Mouse (Mus musculus): ENCODE results near the gene Napepld. TPM values are rescaled to one million over a fixed set of nuclear protein-coding genes. Genes with fewer than 3 reads are reported as not detected.

The Napepld gene
- total RNA-seq, 1 experiment from 2014 or later, result 1.6 TPM

GRCm38 (mm10) chr5:21680029-21680428, 21.2 kb downstream of the Napepld start:
- no peak for ATAC-seq (replicated peaks in 1 of 2; ENCODE audit: insufficient read depth in 1 of 2, low FRiP score in 2 of 2, low TSS enrichment in 1 of 2, low read depth in 1 of 2, poor library complexity in 2 of 2, severe bottlenecking in 2 of 2)

GRCm38 (mm10) chr5:21678363-21678762, 22.8 kb downstream of the Napepld start:
- no peak for ATAC-seq (replicated peaks in 1 of 2; ENCODE audit: insufficient read depth in 1 of 2, low FRiP score in 2 of 2, low TSS enrichment in 1 of 2, low read depth in 1 of 2, poor library complexity in 2 of 2, severe bottlenecking in 2 of 2)

- no peak for ATAC-seq (replicated peaks in 1 of 2; ENCODE audit: insufficient read depth in 1 of 2, low FRiP score in 2 of 2, low TSS enrichment in 1 of 2, low read depth in 1 of 2, poor library complexity in 2 of 2, severe bottlenecking in 2 of 2)
Observed at GRCm38 (mm10) chr5:21677939-21678338, 23.3 kb downstream of the Napepld start.

GRCm38 (mm10) chr5:21675494-21675893, 25.7 kb downstream of the Napepld start:
- ATAC-seq (replicated peaks in 1 of 2; ENCODE audit: insufficient read depth in 1 of 2, low FRiP score in 2 of 2, low TSS enrichment in 1 of 2, low read depth in 1 of 2, poor library complexity in 2 of 2, severe bottlenecking in 2 of 2), result no peak

- ATAC-seq (replicated peaks in 1 of 2; ENCODE audit: insufficient read depth in 1 of 2, low FRiP score in 2 of 2, low TSS enrichment in 1 of 2, low read depth in 1 of 2, poor library complexity in 2 of 2, severe bottlenecking in 2 of 2), result no peak
Observed at GRCm38 (mm10) chr5:21675019-21675418, 26.2 kb downstream of the Napepld start.

GRCm38 (mm10) chr5:21673742-21674141, 27.5 kb downstream of the Napepld start:
- no peak for ATAC-seq (replicated peaks in 1 of 2; ENCODE audit: insufficient read depth in 1 of 2, low FRiP score in 2 of 2, low TSS enrichment in 1 of 2, low read depth in 1 of 2, poor library complexity in 2 of 2, severe bottlenecking in 2 of 2)

DNA sequence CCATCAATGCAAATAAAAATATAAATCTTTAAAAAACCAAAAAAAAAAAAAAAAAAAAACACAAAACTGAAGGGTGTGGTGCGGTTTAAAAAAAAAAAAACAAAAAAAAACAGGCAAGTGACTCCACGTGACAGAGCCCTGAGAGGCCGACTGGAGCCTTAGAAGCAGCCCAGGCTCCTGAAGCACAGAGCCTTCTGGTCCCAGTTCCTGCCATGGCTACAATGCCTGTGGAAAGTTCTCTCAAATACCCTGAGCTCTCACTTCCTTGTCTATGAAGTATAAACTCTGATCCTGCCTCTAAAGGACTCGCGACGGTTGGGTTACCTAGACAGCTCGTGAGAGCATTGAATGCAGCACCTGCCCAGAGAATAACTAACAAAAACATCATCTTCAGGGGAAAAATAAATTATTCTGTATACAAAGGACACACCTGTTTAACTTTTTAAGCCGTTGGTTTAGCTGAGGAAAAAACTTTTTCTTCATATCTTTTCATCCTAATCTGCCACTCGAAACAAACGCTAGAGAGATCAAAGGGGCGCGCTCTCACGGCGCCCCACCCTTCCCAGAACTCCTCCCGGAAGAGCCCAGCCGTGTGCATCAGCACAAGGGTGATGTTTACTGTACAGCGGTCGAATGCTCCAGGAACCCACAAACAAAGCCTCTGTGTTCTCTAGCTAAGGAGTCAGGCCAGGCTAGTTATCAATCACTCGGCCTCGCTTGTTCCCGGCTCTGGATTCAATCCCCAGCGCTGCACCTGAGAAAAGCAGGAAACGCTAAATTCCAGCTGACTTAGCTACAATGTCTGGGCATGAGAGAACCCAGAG, 28.2 kb downstream of the Napepld start:
- peak; percentile 56 to 64; a peak in 2 of 4 replicates for ATAC-seq (replicated peaks in 1 of 2; ENCODE audit: insufficient read depth in 1 of 2, low FRiP score in 2 of 2, low TSS enrichment in 1 of 2, low read depth in 1 of 2, poor library complexity in 2 of 2, severe bottlenecking in 2 of 2)

GRCm38 (mm10) chr5:21669307-21669706, 31.9 kb downstream of the Napepld start:
- no peak for ATAC-seq (replicated peaks in 1 of 2; ENCODE audit: insufficient read depth in 1 of 2, low FRiP score in 2 of 2, low TSS enrichment in 1 of 2, low read depth in 1 of 2, poor library complexity in 2 of 2, severe bottlenecking in 2 of 2)

GRCm38 (mm10) chr5:21667191-21668137, 33.7 kb downstream of the Napepld start:
- no peak for ATAC-seq (replicated peaks in 1 of 2; ENCODE audit: insufficient read depth in 1 of 2, low FRiP score in 2 of 2, low TSS enrichment in 1 of 2, low read depth in 1 of 2, poor library complexity in 2 of 2, severe bottlenecking in 2 of 2)

DNA sequence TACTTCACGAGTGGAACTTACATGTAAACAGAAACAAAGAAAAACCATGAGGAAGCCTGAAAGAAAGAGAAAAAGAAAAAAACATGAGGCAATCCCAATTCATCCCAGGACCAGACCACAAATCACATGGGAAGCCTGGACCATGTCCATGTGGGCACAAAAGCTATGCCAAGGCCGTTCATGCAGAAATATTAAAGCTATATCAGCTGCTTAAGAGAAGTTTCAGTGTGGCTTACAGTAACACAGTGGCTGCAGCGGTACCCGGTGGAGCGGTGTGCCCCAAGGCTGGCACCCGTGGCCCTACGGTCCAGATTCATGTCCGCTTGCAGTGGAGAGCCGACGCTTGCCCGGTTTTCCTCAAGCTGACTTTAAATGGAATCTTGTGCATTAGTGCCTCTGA, 38.1 kb downstream of the Napepld start:
- no peak for ATAC-seq (replicated peaks in 1 of 2; ENCODE audit: insufficient read depth in 1 of 2, low FRiP score in 2 of 2, low TSS enrichment in 1 of 2, low read depth in 1 of 2, poor library complexity in 2 of 2, severe bottlenecking in 2 of 2)

DNA sequence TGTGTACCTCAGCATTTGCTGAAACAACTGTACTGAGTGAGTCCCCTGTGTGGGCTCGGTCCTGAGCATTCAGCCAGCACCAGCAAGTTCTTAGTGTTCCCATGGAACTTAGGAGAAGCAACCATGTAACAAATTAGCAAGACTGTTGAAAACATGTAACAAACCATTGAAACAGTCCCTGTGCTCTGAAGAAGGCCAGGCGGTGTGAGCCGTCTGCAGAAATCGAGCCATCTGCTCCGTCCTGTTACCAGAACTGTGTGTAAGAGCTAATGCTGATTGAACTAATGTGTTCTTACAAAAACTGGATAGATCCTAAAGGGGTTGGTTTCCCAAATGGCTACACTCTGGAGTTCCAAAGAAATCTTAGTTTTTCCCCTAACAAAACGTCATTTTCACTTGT, 40.3 kb downstream of the Napepld start:
- ATAC-seq (replicated peaks in 1 of 2; ENCODE audit: insufficient read depth in 1 of 2, low FRiP score in 2 of 2, low TSS enrichment in 1 of 2, low read depth in 1 of 2, poor library complexity in 2 of 2, severe bottlenecking in 2 of 2), result no peak

DNA sequence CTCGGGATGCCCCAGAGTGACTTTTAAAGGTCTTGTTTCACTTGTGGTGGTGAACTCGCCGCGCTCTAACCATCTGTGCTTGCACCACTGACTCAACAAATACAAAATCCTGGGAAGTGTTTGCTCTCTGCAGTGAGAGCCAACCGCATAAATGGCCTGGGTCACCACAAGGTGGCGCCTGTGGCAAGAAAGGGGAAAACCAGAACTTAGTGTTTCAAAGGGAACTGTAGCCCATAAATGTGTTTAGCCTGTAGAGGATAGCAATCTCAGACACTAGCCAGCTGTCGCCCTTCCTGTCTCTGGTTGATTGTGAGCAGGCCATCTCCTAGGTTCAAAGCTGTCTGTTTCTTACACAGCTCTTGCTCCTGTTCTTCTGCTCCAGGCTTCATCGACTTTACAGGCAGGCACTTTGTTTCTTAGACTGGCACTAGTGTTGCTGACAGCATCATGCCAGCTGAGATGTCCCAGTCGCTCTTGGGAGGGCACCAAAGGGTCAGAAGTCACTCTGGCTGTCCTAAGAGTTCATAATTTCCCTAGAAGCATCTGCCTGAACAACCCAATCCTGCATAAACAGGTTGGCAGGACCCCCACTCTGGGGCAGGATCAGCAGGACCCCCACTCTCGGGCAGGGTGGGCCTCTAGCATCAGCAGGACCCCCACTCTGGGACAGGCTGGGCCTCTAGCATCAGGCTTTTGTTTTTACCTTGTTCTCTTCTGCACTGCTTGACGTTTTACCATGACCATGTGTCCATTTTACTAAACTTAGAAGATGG, 42.4 kb downstream of the Napepld start:
- ATAC-seq (replicated peaks in 1 of 2; ENCODE audit: insufficient read depth in 1 of 2, low FRiP score in 2 of 2, low TSS enrichment in 1 of 2, low read depth in 1 of 2, poor library complexity in 2 of 2, severe bottlenecking in 2 of 2), result peak; percentile 88 to 92

DNA sequence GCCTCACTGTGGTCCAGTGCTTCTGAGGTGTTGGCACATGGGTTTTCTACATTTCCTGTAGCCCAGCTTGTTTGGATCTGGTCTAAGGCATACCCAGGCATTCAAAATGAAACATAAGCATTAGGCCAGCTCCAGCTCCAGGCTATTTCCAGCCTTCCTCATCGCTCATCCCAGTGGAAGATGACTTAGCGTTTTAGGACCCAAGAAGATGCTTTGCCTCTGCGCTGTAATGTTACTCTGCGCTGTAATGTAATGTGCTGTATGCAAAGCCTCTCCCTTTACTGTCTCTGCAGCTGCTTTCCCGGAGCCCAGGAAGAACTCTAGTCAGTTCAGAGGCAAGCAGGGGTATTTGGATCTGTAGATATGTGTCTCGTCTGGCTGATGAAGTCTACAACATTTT, 43.2 kb downstream of the Napepld start:
- ATAC-seq (replicated peaks in 1 of 2; ENCODE audit: insufficient read depth in 1 of 2, low FRiP score in 2 of 2, low TSS enrichment in 1 of 2, low read depth in 1 of 2, poor library complexity in 2 of 2, severe bottlenecking in 2 of 2), result no peak

DNA sequence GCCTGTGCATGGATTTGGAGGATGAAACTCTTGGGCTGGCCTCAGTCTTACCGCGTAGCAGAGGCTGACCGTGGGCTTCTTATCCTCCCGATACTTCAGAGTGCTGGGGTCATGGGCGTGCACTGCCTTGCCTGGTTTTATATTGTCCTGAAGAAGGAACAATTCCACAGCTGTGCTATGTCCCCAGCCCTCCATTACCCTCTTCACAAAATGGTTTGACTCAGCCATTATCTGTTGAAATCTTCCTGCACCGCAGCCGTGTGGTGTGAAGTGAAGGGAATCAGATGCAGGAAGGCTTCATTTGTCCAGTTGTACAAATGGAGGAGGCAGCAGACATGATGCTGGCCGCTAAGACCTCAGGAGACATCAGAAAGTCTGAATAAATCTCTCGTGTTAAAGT, 44.3 kb downstream of the Napepld start:
- ATAC-seq (replicated peaks in 1 of 2; ENCODE audit: insufficient read depth in 1 of 2, low FRiP score in 2 of 2, low TSS enrichment in 1 of 2, low read depth in 1 of 2, poor library complexity in 2 of 2, severe bottlenecking in 2 of 2), result no peak

- ATAC-seq (replicated peaks in 1 of 2; ENCODE audit: insufficient read depth in 1 of 2, low FRiP score in 2 of 2, low TSS enrichment in 1 of 2, low read depth in 1 of 2, poor library complexity in 2 of 2, severe bottlenecking in 2 of 2), result no peak
Observed at GRCm38 (mm10) chr5:21651885-21652612, 49.1 kb downstream of the Napepld start.

GRCm38 (mm10) chr5:21650736-21651135, 50.5 kb downstream of the Napepld start:
- no peak for ATAC-seq (replicated peaks in 1 of 2; ENCODE audit: insufficient read depth in 1 of 2, low FRiP score in 2 of 2, low TSS enrichment in 1 of 2, low read depth in 1 of 2, poor library complexity in 2 of 2, severe bottlenecking in 2 of 2)

DNA sequence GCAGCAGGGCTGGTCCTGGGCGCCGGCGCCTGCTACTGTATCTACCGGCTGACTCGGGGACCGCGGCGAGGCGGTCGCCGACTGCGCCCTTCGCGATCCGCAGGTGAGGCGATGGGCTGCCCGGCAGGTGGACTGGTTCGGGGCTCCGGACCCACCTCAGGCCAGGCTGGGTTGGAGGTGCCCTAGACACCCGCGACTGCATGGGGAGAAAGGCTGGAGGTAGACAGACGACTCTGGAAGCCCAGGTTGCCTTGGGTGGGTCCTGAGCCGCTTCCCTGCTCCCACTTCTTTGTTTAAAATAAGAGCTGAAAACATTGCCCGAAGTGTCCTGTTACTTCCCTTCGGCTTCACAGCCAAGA, 55.1 kb downstream of the Napepld start:
- no peak for ATAC-seq (replicated peaks in 1 of 2; ENCODE audit: insufficient read depth in 1 of 2, low FRiP score in 2 of 2, low TSS enrichment in 1 of 2, low read depth in 1 of 2, poor library complexity in 2 of 2, severe bottlenecking in 2 of 2)
